Mouse (Mus musculus) T-cell, adult 2 months (primary cell): ENCODE results near the gene Ado.
A peak's percentile ranks its signal among the peaks of the same experiment; 100 is the strongest.

Experiments used
- DNase-seq: peaks from one replicate; pipeline ENCODE4 v3.0.0; 2022; ENCODE audit warnings: low spot score

The Ado gene

DNA sequence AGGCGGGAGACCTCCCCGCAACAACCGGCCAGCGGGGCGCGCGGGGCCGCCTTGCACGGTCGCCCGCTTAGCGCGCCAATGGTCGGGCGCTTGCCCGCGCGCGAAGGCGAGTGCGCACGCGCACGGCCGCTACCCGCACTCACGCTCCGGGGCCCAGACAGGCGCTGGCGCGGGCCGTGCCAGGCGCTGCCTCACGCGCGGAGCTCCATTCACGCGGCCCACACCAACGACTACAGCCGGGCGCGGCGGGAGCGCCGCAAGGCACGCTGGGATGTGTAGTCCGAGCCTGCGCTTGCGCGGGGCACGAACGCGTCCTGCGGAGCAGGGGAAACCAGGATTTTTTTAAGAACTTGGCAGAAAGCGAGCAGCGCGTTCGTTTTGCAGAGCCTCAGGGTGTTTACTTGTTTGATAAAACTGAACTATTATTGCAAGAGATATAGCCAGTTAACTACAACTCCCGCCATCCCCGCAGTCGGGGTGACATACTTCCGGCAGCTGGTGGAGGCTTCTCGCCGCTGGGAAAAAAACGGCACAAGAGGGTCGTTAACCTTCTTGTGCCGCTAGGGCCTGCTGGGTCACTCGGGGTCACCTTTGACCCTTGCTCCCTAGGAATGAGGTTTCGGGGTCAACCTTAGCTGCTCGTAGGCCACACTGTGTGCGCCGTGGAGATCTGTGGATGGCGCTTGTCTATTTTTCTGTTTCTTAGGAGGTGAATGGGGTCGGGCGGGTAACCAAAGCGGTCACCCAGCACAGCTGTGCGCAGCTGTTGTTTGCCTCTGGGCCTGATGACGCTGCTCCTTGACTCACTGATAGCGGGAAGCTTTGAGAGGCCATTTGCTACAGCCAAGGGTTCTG lies at the start of gene Ado:
Ado (minus strand) TSS at position 79 of the 855 bp plus-strand sequence.
- DNase-seq: peak; percentile 84

DNA sequence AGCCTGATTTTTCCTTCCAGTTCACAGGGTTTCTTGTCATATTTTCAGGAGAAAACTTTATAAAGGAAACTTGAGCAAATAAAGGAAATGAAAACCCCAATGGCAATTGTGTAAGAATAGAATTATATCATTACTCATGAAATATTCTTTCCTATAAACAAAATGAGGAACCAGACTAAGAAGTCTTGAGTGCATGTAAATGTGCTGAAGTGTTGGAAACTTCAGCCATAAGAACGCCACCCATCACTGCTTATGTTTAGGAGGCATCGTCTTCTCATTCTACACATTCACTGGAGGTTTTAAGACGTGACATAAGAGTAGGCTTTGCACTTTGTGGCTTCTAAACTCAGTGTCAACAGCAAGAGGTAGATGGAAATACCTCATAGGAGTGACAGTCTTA lies 46.5 kb upstream of the Ado start:
- no peak for DNase-seq

DNA sequence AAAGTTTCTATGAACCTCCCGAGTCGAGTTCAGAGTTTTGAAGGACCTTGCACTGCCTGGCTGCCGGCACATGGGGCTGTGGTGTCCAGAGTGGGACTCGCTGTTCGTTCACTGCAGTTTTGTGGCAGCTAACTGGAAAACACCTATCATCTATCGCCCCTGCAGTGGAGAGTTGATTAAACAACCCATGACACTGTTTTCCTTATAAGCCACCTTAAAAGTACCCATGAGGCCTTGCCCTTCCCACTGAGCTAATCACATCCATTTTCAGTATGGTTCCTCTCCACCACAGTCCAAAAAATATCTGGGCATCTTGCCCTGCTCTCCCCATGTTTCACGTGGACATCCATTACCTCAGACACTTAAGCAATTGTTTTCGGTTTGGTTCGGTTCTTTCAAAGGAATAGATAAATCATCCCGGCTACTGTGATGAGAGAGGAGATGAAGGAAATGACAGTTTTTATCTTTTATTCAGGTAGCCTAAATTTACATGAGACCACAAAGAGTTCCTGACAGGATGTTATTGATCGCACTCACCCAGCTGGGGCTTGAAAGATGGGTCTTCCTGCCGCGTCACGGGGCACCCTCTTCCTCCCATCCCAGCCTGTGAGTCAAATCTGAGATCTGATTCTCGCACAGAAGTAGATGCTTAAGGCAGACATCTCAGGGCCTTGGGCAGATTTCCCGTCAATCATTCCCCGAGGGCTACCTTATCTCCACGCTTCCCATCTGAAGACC lies 37.3 kb upstream of the Ado start:
- DNase-seq: peak; percentile 92

DNA sequence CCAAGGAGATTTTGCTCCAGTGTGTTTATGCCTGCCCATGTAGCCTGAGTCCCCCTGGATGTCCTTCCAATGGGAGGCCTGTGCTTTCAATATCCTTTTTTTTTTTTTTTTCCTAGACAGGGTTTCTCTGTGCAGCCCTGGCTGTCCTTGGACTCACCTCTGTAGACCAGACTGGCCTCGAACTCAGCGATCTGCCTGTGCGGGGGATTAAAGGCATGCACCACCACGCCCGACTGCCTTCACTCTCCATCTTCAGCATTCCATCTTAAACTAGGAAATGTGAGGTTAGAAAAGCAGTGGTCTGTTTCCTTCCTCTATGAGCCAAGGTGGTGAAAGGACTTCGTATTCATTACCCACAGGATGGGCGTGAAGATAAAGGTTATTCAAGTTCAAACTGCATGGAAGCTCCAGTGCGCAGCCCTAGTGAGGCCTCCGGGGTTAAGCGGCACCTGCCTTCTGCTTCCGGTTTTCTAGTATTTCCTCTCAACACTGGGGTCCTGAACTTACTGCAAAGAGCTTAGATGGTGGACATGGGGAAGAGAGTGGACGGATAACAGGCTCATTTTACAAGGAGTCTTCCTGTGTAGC lies 33.0 kb upstream of the Ado start:
- DNase-seq: peak; percentile 74

DNA sequence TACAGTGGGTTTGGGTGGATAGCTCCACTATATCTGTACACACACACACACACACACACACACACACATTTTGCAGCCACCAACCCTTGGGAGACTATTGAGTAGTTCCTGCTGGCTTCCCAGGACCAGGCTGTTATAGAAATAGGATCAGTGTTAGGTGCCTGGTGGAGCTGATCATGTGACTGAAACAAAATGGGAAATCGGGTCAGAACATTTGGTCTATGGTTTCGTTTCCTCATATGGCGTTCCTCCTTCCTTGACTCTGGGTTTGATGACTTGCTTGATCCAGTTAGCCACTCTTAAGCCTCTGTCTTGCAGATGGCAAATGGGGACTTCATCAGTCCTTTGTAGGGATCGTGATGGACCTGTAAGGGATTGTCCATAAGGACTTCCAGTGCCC lies 31.1 kb upstream of the Ado start:
- no peak for DNase-seq

DNA sequence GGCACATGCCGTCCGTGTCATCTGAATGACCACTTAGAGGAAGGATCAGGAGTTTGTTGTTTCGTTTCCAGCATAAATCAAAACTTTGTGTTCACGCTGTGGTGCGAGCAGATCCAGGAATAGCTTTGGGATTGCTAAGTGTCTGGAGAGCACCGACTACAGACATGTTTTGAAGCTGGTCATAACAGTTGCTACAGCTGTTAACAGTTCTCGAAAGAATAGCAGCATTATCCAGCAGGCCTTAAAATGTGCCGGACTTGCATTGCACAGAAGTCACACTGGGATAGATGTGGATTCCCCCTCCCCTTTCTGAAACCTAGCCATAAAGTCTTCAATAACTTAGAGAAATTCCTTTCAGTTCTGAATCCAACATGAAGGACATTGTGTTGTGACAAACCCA lies 24.6 kb upstream of the Ado start:
- no peak for DNase-seq

DNA sequence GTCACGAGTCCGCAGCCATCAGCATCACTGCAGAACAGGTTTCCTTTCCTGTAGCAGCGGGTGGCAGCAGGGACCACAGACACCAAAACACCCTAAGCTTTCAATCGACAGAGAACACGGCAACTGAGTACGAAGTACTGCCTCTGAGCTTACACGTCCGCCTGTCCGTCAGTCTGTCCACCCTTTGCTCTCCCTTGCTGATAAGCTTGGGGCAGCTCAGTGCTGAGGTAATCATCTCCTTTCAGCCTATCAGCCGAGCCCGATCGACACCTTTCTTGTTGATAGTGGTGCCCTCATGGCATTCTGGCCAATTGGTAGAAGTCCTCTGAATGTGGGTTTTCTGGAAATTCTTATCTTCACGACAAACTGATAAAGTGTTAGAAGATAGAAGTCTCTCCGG lies 22.7 kb upstream of the Ado start:
- DNase-seq: no peak

DNA sequence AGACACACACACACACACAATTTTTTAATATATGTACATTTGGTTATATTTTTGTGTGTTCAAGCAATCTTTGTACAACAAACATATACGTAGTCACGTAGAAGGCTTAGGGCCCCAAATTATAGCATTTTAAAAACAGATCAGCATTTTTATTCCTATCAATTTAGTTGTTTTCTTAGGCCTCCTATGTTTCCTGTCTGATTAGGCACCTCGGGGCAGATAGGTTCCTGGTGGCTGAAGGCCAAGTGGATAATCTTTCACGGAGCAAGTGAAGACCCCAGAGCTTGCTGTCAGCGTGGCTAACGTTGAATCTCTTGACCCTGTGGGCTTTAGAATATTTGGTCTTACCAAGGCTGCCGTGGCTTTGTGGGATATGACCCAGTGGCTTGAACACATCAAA lies 20.8 kb upstream of the Ado start:
- no peak for DNase-seq

DNA sequence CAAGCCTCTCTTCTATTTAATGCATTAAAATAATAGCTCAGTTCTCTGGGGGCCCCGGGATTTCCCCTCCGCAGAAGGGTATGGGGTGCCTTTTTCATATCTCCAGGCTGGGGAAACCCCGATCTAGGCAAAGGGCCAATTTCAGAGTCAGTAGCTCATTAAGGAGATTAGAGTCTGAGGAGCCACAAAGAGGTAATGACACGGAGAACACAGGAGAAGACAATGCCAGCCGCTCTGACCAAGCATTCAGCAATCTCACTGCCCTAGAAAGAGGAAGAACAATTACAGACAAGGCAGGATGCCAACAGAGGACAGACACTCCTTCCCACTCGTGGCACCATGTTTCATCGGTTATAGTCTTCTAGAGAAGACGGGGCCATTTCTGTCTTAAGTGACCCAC lies 17.3 kb upstream of the Ado start:
- DNase-seq: no peak

DNA sequence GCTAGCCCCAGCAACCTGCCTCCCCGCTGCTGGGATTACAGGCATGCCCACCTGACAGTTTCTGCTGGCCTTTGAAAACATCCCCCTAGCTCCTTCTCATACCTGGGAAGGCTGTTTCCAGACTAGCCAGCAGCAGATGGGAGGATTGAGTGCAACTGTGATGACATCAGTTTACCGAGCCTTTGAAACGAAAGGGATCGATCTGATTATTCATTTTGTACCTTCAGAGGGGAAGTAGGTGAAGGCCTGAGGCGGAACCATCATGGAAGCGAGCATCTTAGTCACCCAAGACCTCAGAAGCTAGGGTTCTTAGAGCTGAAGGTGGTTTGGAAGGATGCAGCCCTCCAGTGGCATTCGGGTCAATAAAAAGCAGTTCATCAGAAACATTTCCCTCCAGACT lies 15.8 kb upstream of the Ado start:
- no peak for DNase-seq

DNA sequence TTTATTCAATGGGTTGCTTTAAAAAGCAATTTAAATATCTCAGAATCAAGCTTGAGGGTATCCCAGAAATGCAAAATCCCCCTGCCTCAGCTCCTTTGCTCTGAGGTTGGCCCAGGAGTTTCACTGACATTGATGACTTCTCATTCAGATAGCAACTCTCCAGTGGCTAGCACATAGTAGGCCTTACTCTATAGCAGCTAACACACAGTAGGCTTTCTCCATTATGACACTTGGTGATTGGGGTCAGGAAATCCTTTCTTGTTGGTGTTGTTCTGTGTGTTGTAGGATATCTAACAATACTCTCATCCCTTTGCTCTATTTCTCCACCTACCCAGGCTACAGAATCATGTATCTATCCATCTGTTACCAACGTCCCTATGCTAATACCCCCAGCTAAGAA lies 12.4 kb upstream of the Ado start:
- DNase-seq: no peak

DNA sequence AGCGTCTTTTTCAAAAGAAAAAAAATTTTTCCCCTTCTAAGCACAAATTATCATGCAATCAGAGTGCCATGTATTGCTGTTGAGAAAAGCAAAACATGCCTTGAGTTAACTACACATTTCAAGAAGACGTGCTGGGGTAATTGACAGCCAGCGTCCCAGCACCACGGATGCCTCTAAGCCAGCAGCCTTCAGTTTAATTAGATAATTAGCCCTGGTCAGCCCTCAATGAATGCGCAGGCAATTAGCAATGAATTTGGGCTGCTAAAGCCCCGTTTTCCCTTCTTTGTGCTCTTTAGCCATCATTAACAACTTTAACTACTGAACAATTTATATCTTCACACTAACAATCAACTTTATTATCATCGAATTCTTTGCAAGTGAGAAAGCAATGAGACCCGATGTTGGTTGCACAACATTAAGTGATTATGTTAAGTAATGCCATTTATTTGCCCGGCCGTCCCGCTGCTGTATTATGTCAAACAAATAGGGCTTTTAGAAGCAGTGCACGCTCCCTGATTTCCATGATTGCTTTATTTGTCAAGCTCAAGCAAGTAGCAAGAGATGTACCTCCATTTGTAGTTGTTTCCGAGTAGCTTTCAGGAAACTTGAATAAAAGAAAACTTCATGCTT lies 11.1 kb upstream of the Ado start:
- DNase-seq: no peak

DNA sequence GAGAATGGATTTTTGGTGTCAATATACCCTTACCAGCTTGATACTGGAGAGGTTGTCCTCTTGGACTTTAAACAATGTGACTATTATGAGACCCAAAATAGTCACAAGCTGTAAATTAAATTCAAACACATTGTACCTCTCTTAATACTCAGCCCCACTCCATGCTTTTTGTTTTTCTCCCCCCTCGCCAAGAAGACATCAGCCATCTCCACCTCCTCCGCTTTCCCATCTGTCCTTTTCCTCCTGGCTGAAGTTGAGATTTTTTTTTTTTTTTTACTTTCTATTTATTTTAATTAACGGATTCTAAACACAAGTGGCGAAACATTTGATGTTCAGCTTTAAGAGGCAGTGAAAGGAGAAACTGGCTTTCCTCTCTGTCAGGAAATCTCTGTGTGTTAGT lies 9.3 kb upstream of the Ado start:
- DNase-seq: no peak

DNA sequence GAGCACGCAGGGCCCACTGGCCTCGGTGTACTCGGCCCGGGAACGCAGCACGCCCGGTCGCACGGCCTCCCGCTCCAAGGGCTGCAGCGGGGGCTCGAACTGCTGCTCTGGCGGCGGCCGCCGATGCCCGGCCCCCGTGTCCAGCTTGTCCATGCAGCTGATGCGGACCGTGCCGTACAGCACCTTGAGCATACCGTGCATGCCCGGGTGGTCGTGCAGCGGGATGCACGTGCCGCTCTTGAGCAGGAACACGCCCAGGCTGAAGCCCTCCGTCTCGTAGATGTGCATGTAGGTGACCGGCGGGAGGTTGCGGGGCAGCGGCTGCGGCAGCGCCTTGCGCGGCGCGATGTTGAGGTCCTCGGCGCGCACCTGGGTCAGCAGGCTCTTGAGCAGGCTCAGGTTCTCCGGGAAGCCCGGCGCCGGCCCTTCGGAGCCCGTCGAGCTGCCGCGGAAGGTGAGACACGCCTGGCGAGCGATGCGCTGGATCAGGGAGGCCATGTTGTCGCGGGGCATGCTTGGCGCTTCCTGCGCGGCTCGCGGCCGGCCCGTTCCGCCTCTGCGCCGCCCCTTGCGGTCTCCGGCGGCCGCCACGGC lies 397 bp downstream of the Ado start:
- peak; percentile 58 for DNase-seq

DNA sequence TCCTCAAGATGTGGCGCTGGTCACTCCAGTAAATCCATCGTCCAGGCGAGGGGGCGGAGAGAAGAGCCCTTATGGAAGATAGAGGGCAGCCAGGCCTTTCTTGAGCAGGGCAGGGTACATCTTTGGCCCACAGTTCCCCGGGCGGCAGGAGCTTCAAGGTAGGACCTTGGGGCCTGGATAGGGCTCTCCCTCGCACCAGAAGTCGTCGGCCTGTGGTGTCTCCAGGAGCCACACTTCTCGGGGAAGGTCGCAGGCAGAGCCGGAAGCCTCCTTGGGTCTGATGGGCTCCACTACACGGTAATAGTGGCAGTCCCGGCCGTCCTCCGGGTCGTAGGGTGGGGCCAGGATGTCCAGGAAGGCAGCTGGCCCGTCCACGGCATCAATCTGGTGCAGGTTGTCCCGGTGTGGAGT lies 900 bp downstream of the Ado start:
- peak; percentile 13 for DNase-seq

DNA sequence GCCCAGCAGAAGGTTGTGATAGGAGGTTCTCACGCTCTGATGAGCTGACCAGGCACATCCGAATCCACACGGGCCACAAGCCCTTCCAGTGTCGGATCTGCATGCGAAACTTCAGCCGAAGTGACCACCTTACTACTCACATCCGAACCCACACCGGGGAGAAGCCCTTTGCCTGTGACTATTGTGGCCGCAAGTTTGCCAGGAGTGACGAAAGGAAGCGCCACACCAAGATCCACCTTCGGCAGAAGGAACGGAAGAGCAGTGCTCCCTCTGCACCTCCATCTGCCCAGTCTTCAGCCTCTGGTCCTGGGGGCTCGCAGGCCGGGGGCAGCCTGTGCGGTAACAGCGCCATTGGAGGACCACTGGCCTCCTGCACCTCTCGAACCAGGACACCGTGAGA lies 8.2 kb downstream of the Ado start:
- no peak for DNase-seq

DNA sequence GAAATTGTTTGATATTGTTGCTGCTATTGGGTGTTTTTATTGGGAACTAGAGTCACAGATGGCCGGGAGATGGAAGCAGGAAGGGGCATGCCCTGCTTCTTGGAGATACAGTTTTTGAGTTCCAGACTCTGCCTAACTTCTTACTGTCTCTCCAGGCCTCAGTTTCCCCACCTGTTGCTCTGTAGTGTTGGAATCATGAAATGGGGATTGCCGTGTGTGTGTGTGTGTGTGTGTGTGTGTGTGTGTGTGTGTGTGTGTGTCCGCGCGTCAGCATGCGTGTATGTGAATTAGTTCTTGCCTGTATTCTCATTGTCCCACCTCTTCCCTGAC lies 9.4 kb downstream of the Ado start:
- DNase-seq: no peak

DNA sequence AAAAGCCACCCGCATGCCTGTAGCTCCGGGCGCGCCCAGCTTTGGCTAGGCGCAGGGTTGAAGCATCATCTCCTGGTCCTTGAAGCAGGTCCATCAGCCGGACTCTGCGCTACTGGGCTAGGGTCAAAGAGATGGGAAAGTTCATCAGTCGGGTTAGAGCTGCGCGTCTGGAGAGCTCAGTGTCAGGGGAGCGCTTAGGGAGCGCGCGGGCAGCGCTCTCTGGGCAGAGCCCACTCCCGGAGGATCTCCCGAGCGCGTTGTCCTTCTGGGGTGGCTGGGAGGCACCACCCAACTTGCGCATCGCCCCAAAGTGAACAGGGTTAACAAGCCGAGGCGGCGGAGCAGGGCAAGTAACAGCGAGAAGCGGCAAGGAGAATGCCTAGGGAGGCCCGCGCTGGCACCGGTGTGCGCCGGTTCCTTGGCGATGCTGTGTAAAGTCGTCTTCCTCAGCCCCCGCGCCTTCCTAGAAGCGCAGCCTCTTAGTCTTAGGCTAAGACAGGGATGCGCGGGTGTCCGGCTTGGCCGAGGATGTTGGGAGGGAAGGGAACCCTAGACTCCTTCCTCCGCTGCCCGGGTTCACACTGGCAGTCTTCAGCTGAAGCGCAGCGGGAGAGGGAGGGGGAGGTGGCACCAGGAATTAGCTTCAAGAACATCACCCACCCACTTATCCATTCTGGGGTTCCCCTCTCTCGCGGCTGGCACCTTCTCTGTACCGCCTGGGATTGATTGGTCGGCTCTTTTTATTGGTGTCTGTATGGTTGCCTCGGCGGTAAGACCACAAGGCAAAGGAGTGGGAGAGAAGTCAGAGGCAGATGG lies 10.0 kb downstream of the Ado start:
- DNase-seq: peak; percentile 36

DNA sequence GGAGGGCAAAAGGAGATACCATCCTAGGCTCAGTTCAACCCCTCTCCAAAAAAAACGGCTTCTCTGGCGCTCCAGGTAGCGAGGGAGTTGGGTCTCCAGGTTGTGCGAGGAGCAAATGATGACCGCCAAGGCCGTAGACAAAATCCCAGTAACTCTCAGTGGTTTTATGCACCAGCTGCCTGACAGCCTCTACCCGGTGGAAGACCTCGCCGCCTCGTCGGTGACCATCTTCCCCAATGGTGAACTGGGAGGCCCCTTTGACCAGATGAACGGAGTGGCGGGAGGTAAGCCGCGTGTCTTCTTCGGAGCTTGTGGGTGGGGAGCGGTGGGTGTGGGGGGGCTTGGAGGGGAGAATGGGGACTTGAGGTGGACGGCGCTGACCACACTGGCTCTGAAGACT lies 10.6 kb downstream of the Ado start:
- peak; percentile 7 for DNase-seq

DNA sequence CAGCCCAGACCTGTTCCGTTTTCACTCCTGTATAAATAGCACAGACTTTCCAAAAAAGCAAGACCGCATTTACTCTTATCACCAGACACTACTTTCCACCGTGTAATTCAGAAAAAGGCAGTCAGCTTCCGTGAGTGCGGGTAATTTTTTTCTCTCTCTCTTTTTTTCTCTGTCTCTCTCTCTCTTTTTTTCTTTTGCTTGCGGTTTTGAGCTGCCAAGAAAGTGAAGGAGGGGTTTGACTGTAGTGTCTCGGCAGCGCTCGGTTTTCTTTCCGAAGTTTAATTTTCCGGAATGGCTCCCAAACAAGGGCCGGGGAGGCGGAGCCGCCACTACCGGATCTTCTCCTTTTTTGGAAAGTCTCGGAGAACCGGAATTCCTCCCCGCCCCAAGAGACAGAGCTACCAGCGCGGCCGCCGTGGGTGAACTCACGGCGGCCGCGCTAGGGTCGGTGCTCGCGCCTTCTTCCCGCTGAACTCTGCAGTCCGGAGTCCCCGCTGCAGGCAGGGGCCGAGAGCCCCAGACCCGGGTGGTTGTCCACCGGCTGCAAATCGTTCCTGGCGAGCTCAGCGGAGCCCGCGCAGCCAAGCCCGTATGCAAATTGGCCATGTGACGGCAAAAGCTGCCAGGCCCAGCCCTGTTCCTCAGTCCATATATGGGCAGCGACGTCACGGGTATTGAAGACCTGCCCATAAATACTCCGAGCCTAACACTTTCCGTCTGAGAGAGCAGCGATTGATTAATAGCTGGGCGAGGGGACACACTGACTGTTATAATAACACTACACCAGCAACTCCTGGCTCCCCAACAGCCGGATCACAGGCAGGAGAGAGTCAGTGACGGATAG lies 11.4 kb downstream of the Ado start:
- peak; percentile 97 for DNase-seq
